Mouse (Mus musculus) ovary, adult 2 months (tissue): Measurements from ENCODE around the gene Olfr1305. TPM values are rescaled to one million over a fixed set of nuclear protein-coding genes. Genes with fewer than 3 reads are reported as not detected.

ENCODE experiments used
- polyA plus RNA-seq: library from polyadenylated mRNA; depleted of rRNA; stranded (reverse); fragments of >200 nt; gene quantifications from 2 replicates; pipeline ENCODE4 v1.2.3, GENCODE M21; 2012; rRNA removed

Gene Olfr1305
- polyA plus RNA-seq: not detected in 2 replicates

GRCm38 (mm10) chr2:111877049-111877448 lies at the start of gene Olfr1305:
Gene Olfr1305, minus strand, starts transcription at chr2:111877149.

GRCm38 (mm10) chr2:111916171-111916570 lies 39.2 kb upstream of the Olfr1305 start, which contains the start of gene Olfr1306:
Gene Olfr1306, minus strand, starts transcription at chr2:111916271.

GRCm38 (mm10) chr2:111820240-111820639 lies 56.7 kb downstream of the Olfr1305 start, which contains the start of gene Olfr1303:
Gene Olfr1303, minus strand, starts transcription at chr2:111820340.

Other genes with a start within 250 kb of the Olfr1305 start
- gene Olfr1298, start 227.9 kb downstream of the Olfr1305 start, polyA plus RNA-seq: not detected in 2 replicates
- gene Olfr1299, start 215.7 kb downstream of the Olfr1305 start, polyA plus RNA-seq: not detected in 2 replicates
- not detected in 2 replicates for gene Olfr1301, start 126.1 kb downstream of the Olfr1305 start, polyA plus RNA-seq
- not detected in 2 replicates for gene Olfr1302, start 99.7 kb downstream of the Olfr1305 start, polyA plus RNA-seq
- not detected in 2 replicates for gene Olfr1303, start 56.8 kb downstream of the Olfr1305 start, polyA plus RNA-seq
- not detected in 2 replicates for gene Olfr1306, start 39.1 kb upstream of the Olfr1305 start, polyA plus RNA-seq
- gene Olfr1307, start 72.3 kb upstream of the Olfr1305 start, polyA plus RNA-seq: not detected in 2 replicates
- gene Olfr1308, start 87.8 kb upstream of the Olfr1305 start, polyA plus RNA-seq: not detected in 2 replicates
- not detected in 2 replicates for gene Olfr1309, start 113.1 kb upstream of the Olfr1305 start, polyA plus RNA-seq
- not detected in 2 replicates for gene Olfr1310, start 135.6 kb upstream of the Olfr1305 start, polyA plus RNA-seq
- not detected in 2 replicates for gene Olfr1311, start 147.3 kb upstream of the Olfr1305 start, polyA plus RNA-seq
- gene Olfr1312, start 173.1 kb upstream of the Olfr1305 start, polyA plus RNA-seq: not detected in 2 replicates
- gene Olfr1313, start 200.7 kb upstream of the Olfr1305 start, polyA plus RNA-seq: not detected in 2 replicates
- not detected in 2 replicates for gene Olfr1314, start 219.6 kb upstream of the Olfr1305 start, polyA plus RNA-seq
- not detected in 2 replicates for gene Olfr1315-ps1, start 238.3 kb upstream of the Olfr1305 start, polyA plus RNA-seq